Mouse (Mus musculus): ENCODE results near the gene Tbc1d13. TPM values are rescaled to one million over a fixed set of nuclear protein-coding genes. Genes with fewer than 3 reads are reported as not detected.
"Not testable (repeated sequence)": the region's sequence is repeated elsewhere in the genome, so short reads cannot be mapped to it uniquely, and the experiment has no call there.

The Tbc1d13 gene
- polyA plus RNA-seq, 2 experiments = 10.7 to 49.9 TPM

DNA sequence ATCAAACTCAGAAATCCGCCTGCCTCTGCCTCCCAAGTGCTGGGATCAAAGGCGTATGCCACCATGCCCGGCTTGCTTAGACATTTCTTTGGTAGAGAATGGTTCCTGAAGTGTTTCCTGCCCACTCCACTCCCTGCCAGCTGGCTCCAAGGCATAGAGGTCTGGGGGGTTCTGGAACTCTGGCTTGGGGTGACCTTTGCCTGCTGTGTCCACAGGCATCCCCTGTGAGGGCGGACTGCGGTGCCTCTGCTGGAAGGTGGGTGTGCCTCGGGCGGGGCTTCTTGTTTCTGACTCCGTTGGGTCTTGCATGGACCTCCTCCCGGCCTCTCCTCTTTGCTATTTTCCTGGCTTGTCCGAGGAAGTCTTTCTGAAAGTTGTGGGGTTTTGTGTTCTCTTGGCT lies 2.9 kb downstream of the Tbc1d13 start:
- Histone ChIP-seq H3K27ac (replicated peaks; ENCODE audit: low read depth, low read length) (no peak overlapping the region), H3K9ac (ENCODE audit: low read depth, low read length, severe bottlenecking) (no peak overlapping the region), H3K4me2 (replicated peaks; ENCODE audit: low read depth, low read length, severe bottlenecking) (no peak overlapping the region), H3K36me3 (ENCODE audit: control insufficient read depth, insufficient read depth, low read length) (peaks cover 54% of the 10 kb centered on the region), H3K4me1 (ENCODE audit: control insufficient read depth, insufficient read depth, low read length) (peaks cover 21% of the 10 kb centered on the region), H3K27me3 (ENCODE audit: control insufficient read depth, insufficient read depth, low read length) (no peaks in the 10 kb centered on the region), H3K4me3 (replicated peaks; ENCODE audit: low read length) (no peak overlapping the region), H3K9me3 (ENCODE audit: control insufficient read depth, low read length) (no peaks in the 10 kb centered on the region)
- WGBS = 95% methylated on average over 10 of the region's 10 CpGs
- no peak for ATAC-seq (ENCODE audit: low FRiP score, low read depth)
- TF ChIP-seq POLR2A (IDR thresholded peaks at IDR 0.05; ENCODE audit: borderline replicate concordance, extremely low read depth, insufficient read depth, insufficient read length) = no peak
- no peak for DNase-seq (ENCODE audit: low spot score)

DNA sequence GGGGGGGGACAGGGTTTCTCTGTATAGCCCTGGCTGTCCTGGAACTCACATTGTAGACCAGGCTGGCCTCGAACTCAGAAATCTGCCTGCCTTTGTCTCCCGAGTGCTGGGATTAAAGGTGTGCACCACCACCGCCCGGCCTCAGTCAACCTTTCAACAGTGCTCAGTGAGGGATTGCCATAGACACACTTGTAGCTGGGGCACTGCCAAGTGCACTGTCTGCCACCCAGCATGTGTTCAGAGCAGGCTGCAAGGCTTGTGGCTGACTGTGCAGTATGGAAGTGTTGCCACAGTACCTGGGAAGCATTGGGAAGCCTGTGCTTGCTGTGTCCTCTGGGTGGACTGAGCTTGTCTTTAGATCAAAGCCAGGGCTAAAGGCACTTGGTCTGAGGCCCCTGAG lies 6.5 kb downstream of the Tbc1d13 start:
- H3K4me3 ChIP-seq (replicated peaks; ENCODE audit: low read length); H3K9me3 ChIP-seq (ENCODE audit: control insufficient read depth, low read length); ATAC-seq (ENCODE audit: low FRiP score, low read depth); H3K4me1 ChIP-seq (ENCODE audit: control insufficient read depth, insufficient read depth, low read length); H3K9ac ChIP-seq (ENCODE audit: low read depth, low read length, severe bottlenecking); DNase-seq (ENCODE audit: low spot score); H3K27ac ChIP-seq (replicated peaks; ENCODE audit: low read depth, low read length); H3K4me2 ChIP-seq (replicated peaks; ENCODE audit: low read depth, low read length, severe bottlenecking); H3K27me3 ChIP-seq (ENCODE audit: control insufficient read depth, insufficient read depth, low read length): not testable (repeated sequence)
- WGBS = 93% methylated on average over 4 of the region's 4 CpGs
- H3K36me3 ChIP-seq (ENCODE audit: control insufficient read depth, insufficient read depth, low read length) = peaks cover 89% of the 10 kb centered on the region

DNA sequence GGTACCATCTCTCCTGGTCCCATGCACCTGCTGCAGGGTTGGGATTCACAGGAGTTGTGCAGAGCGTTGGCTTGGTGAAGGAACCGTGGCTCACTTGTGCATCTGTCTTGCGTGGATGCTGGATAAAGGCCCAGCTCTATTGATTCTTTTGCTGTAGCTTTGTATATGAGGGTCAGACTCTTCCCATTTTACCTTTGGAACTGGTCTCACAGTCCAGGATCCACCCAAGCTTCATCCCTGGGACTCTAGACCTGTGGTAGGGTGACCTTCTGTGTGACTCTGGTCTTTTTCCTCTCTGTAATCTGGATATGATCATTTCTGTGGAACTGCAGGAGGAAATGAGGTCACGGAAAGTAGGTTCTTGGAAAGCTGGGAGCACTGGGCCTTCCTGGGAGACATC lies 10.9 kb downstream of the Tbc1d13 start:
- 96% methylated on average over 4 of the region's 4 CpGs for WGBS
- Histone ChIP-seq H3K4me1 (ENCODE audit: control insufficient read depth, insufficient read depth, low read length) (no peaks in the 10 kb centered on the region), H3K4me3 (replicated peaks; ENCODE audit: low read length) (no peak overlapping the region), H3K9ac (ENCODE audit: low read depth, low read length, severe bottlenecking) (no peak overlapping the region), H3K27ac (replicated peaks; ENCODE audit: low read depth, low read length) (no peak overlapping the region), H3K4me2 (replicated peaks; ENCODE audit: low read depth, low read length, severe bottlenecking) (no peak overlapping the region), H3K36me3 (ENCODE audit: control insufficient read depth, insufficient read depth, low read length) (peaks cover 91% of the 10 kb centered on the region), H3K9me3 (ENCODE audit: control insufficient read depth, low read length) (no peaks in the 10 kb centered on the region), H3K27me3 (ENCODE audit: control insufficient read depth, insufficient read depth, low read length) (no peaks in the 10 kb centered on the region)
- no peak for ATAC-seq (ENCODE audit: low FRiP score, low read depth)
- TF ChIP-seq POLR2A (IDR thresholded peaks at IDR 0.05; ENCODE audit: borderline replicate concordance, extremely low read depth, insufficient read depth, insufficient read length) = no peak
- no peak for DNase-seq (ENCODE audit: low spot score)

DNA sequence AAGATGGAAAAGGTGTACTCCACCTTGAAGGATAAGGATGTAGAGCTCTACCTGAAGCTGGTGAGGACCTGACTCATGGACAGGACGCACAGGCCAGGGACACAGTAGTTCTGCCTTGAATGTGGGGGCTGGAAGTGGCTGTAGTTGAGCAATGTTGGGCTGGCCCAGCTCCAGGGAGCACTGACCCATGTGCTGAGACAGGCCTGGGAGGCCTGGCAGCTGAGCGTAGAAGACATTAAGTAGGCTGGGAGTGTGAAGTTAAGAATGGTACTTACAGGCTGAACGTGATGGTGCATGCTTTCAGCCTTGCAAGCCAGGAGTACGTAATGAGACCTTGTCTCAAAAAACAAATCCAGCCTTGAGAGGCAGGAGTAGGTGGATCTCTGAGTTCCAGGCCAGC lies 13.9 kb downstream of the Tbc1d13 start:
- Histone ChIP-seq H3K9me3 (ENCODE audit: control insufficient read depth, low read length) (no peaks in the 10 kb centered on the region), H3K4me1 (ENCODE audit: control insufficient read depth, insufficient read depth, low read length) (no peaks in the 10 kb centered on the region), H3K4me3 (replicated peaks; ENCODE audit: low read length) (no peak overlapping the region), H3K27me3 (ENCODE audit: control insufficient read depth, insufficient read depth, low read length) (no peaks in the 10 kb centered on the region), H3K4me2 (replicated peaks; ENCODE audit: low read depth, low read length, severe bottlenecking) (no peak overlapping the region), H3K36me3 (ENCODE audit: control insufficient read depth, insufficient read depth, low read length) (peaks cover 86% of the 10 kb centered on the region), H3K9ac (ENCODE audit: low read depth, low read length, severe bottlenecking) (no peak overlapping the region), H3K27ac (replicated peaks; ENCODE audit: low read depth, low read length) (no peak overlapping the region)
- WGBS = 96% methylated on average over 4 of the region's 4 CpGs
- no peak for TF ChIP-seq POLR2A (IDR thresholded peaks at IDR 0.05; ENCODE audit: borderline replicate concordance, extremely low read depth, insufficient read depth, insufficient read length)
- ATAC-seq (ENCODE audit: low FRiP score, low read depth) = no peak
- DNase-seq (ENCODE audit: low spot score) = no peak

DNA sequence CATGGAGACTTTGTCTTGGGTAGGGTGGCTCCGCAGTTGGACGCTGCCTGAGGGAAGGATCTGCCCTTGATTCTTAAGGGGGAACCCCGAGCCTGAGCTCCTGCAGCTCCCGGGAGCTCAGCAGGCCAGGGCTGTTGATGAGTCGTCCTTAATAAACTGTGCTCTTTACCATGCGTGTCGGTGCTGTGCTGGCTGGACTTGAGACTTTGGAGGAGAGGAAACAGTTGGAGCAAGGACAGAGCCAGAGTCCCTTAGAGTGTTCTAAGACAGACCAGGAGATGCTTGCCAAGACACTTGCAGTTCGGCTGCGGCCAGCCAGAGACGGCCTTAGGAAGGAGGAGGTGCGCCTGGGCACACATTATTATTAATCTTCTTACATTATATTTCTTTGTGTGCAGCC lies 18.3 kb downstream of the Tbc1d13 start:
- Histone ChIP-seq H3K27ac (replicated peaks; ENCODE audit: low read depth, low read length) (no peak overlapping the region), H3K27me3 (ENCODE audit: control insufficient read depth, insufficient read depth, low read length) (no peaks in the 10 kb centered on the region), H3K9ac (ENCODE audit: low read depth, low read length, severe bottlenecking) (no peak overlapping the region), H3K36me3 (ENCODE audit: control insufficient read depth, insufficient read depth, low read length) (peaks cover 48% of the 10 kb centered on the region), H3K9me3 (ENCODE audit: control insufficient read depth, low read length) (no peaks in the 10 kb centered on the region), H3K4me2 (replicated peaks; ENCODE audit: low read depth, low read length, severe bottlenecking) (no peak overlapping the region), H3K4me1 (ENCODE audit: control insufficient read depth, insufficient read depth, low read length) (no peaks in the 10 kb centered on the region), H3K4me3 (replicated peaks; ENCODE audit: low read length) (no peak overlapping the region)
- DNase-seq (ENCODE audit: low spot score) (no peak), ATAC-seq (ENCODE audit: low FRiP score, low read depth) (no peak)
- TF ChIP-seq POLR2A (IDR thresholded peaks at IDR 0.05; ENCODE audit: borderline replicate concordance, extremely low read depth, insufficient read depth, insufficient read length) = no peak
- WGBS = 86% methylated on average over 11 of the region's 11 CpGs

DNA sequence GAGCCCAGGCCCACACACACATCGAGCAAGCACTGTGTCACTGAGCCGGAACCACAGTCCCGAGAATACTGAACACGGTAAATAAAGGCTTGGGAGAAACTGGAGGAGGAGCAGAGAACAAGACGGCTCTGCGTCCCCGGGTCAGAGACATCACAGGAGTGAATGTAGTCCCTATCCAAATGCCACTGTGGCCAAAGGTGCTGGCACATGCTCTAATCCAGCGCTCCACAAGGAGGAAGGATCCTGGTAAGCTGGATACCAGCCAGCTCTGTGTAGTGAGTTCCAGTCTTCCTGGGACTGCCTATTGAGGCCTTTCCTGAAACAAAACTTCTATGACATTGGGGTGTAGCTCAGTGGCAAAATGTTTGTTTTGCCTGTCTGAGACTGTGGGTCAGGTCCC lies 19.1 kb downstream of the Tbc1d13 start:
- Histone ChIP-seq H3K27ac (replicated peaks; ENCODE audit: low read depth, low read length) (no peak overlapping the region), H3K9me3 (ENCODE audit: control insufficient read depth, low read length) (no peaks in the 10 kb centered on the region), H3K9ac (ENCODE audit: low read depth, low read length, severe bottlenecking) (no peak overlapping the region), H3K27me3 (ENCODE audit: control insufficient read depth, insufficient read depth, low read length) (no peaks in the 10 kb centered on the region), H3K4me2 (replicated peaks; ENCODE audit: low read depth, low read length, severe bottlenecking) (no peak overlapping the region), H3K36me3 (ENCODE audit: control insufficient read depth, insufficient read depth, low read length) (peaks cover 41% of the 10 kb centered on the region), H3K4me3 (replicated peaks; ENCODE audit: low read length) (no peak overlapping the region), H3K4me1 (ENCODE audit: control insufficient read depth, insufficient read depth, low read length) (no peaks in the 10 kb centered on the region)
- ATAC-seq (ENCODE audit: low FRiP score, low read depth) (no peak), DNase-seq (ENCODE audit: low spot score) (no peak)
- no peak for TF ChIP-seq POLR2A (IDR thresholded peaks at IDR 0.05; ENCODE audit: borderline replicate concordance, extremely low read depth, insufficient read depth, insufficient read length)
- 78% methylated on average over 8 of the region's 8 CpGs for WGBS

DNA sequence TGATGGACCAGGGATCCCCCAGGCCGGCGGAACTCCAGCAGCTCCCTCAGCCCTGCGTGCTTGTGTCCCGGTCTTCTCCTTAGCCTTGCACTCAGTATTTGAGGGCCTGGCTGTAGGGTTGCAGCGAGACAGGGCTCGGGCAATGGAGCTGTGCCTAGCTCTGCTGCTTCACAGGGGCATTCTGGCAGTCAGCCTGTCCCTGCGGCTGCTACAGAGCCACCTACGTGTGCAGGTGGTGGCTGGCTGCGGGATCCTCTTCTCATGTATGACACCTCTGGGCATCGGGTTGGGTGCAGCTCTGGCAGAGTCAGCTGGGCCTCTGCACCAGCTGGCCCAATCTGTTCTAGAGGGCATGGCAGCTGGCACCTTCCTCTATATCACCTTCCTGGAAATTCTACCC lies 26.3 kb downstream of the Tbc1d13 start:
- H3K27ac ChIP-seq (replicated peaks; ENCODE audit: low read depth, low read length); DNase-seq (ENCODE audit: low spot score); ATAC-seq (ENCODE audit: low FRiP score, low read depth); H3K4me1 ChIP-seq (ENCODE audit: control insufficient read depth, insufficient read depth, low read length); H3K36me3 ChIP-seq (ENCODE audit: control insufficient read depth, insufficient read depth, low read length); H3K4me2 ChIP-seq (replicated peaks; ENCODE audit: low read depth, low read length, severe bottlenecking); H3K4me3 ChIP-seq (replicated peaks; ENCODE audit: low read length); H3K9ac ChIP-seq (ENCODE audit: low read depth, low read length, severe bottlenecking); H3K27me3 ChIP-seq (ENCODE audit: control insufficient read depth, insufficient read depth, low read length); H3K9me3 ChIP-seq (ENCODE audit: control insufficient read depth, low read length): not testable (repeated sequence)
- WGBS = 71% methylated on average over 7 of the region's 10 CpGs

Data from limb, embryonic 14.5 days (tissue).